Mouse (Mus musculus): ENCODE measurements around the gene Rab35.

GRCm38 (mm10) chr5:115622686-115623085 lies 9.0 kb upstream of the Rab35 start:
- TF ChIP-seq CTCF (IDR thresholded peaks at IDR 0.05; ENCODE audit: borderline replicate concordance, insufficient read depth, low read depth, low read length) (no peak), POLR2A (IDR thresholded peaks at IDR 0.05; ENCODE audit: borderline replicate concordance, insufficient read depth, low read length) (no peak)

Measured in cerebellum, adult 2 months (tissue).